Mouse (Mus musculus) left cerebral cortex, adult 11 months (tissue): Measurements from ENCODE around the gene Kctd5.
A peak's percentile ranks its signal among the peaks of the same experiment; 100 is the strongest.

Source experiments
- DNase-seq: peaks from one replicate; pipeline ENCODE4 v3.0.0; 2022; ENCODE audit warnings: low spot score

The Kctd5 gene

GRCm38 (mm10) chr17:24037360-24037759 is 35.9 kb downstream of the Kctd5 start:
- no peak for DNase-seq

DNA sequence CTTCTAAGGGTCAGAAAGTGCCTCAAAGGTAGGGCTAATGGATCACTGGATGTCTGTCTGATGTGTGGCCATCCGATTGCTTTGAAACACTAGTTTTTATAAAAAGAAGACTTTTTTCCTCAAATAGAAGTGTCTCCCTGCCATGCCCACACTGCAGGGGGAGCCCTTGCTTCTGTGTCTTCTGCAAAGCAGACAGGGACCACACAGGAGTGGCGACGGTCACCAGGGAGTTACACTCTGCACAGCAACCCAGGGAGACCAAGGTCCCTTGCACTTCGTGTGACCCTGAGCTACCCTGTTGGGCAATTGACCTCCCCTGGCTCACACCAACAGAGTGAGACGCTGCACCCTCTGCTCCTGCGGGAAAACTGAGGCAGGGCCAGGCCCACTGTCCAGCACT is 36.3 kb downstream of the Kctd5 start:
- DNase-seq: no peak

DNA sequence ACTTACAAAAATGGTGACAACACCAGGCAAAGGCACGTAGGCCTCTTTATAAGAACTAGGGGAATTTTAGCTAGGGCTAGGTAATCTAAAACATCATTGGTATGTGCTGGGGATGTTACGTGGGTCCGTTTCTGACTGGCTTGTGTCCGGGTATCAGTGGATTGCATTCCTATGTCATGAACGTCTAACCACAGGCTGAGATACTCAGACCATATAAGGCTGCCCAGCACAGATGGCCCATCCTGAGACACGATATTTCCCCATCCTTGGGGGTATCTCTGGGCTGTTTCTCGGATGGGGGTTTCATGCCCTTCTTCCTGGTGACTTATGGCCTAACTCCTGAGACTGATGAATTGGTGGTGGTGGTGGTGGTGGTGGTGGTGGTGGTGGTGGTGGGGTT is 38.2 kb downstream of the Kctd5 start:
- no peak for DNase-seq

- no peak for DNase-seq
Measured at GRCm38 (mm10) chr17:24030551-24030950, 42.7 kb downstream of the Kctd5 start.

- no peak for DNase-seq
Measured at GRCm38 (mm10) chr17:24029477-24029876, 43.8 kb downstream of the Kctd5 start.

GRCm38 (mm10) chr17:24021375-24022199 is 51.7 kb downstream of the Kctd5 start:
- no peak for DNase-seq

- DNase-seq: no peak
Measured at GRCm38 (mm10) chr17:24020696-24021095, 52.6 kb downstream of the Kctd5 start.

GRCm38 (mm10) chr17:24015727-24016126 is 57.6 kb downstream of the Kctd5 start:
- DNase-seq: no peak

- no peak for DNase-seq
Measured at GRCm38 (mm10) chr17:24014433-24014965, 58.8 kb downstream of the Kctd5 start.

- DNase-seq: no peak
Measured at GRCm38 (mm10) chr17:24012921-24013320, 60.4 kb downstream of the Kctd5 start.

DNA sequence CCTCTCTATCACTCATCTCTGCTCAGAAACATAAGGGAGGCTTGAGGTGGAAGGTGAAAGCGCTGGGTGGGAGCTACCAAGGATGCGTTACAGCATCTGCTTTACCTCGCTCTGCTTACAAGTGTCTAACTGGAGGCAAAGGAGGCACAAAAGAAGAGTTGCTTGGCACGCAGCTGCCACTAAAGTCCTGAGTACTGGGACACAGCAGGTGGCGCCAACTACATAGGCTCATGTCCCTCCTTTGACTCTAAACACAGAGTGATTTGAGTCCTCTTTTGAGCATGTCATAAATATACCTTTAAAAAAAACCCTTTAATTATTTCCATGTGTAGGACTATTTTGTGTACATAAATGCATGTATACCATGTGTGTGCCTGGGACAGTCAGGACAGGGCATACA is 63.7 kb downstream of the Kctd5 start:
- DNase-seq: no peak

GRCm38 (mm10) chr17:24008105-24008504 is 65.2 kb downstream of the Kctd5 start:
- DNase-seq: no peak

DNA sequence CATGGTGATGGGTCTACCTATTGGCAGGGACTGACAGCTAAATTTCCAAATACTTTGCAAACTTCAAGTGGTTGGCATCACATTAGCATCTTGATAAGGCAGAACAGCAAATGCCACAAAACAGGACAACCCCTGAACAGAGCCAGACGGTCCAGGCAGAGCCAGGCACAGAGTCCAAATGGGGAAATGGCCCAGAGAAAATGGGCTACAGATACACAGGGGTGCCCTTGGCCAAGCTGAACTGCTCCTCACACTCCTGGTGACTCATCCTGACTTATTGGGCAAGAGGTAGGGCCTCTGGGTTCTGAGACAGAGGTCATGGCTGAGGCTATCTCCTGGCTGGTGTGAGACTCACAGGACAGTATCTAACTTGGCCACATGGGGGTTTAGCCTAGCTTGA is 65.9 kb downstream of the Kctd5 start:
- no peak for DNase-seq

DNA sequence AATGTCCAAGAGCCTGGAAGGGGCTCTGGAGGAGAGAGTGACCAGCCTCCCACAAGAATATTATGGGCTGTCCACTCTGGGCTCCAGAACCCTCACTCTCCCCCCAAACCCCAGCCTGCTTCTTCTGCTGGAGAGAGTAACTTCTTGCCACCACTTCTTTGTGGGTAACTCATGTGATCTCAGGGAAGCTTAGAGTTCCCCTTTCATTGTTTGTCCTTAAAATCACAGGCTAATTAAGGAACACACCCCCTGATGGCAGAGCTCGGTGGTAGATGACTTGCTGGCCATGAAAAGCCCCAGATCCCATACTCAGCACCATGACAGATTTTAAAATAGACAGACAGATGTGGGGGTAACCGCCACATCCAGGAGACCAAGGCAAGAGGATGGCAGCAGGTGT is 66.4 kb downstream of the Kctd5 start:
- no peak for DNase-seq

DNA sequence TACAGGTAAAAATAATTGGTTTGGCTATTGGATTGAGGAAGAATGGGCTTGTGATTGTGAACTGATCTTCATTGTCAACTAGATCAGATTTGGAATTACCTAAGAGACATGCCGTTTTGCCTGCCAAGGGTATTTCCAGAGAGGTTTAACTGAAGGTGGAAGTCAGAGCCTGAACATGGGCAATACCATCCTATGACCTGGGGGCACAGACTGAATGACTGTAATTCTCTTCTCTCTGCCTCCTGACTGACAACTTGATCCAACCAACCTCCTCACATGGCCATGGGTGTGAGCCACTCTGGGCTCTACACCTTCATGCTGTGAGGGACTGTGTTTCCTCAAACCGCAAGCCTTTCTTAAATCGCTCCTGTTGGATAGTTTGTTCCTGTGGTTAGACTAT is 68.2 kb downstream of the Kctd5 start:
- no peak for DNase-seq

DNA sequence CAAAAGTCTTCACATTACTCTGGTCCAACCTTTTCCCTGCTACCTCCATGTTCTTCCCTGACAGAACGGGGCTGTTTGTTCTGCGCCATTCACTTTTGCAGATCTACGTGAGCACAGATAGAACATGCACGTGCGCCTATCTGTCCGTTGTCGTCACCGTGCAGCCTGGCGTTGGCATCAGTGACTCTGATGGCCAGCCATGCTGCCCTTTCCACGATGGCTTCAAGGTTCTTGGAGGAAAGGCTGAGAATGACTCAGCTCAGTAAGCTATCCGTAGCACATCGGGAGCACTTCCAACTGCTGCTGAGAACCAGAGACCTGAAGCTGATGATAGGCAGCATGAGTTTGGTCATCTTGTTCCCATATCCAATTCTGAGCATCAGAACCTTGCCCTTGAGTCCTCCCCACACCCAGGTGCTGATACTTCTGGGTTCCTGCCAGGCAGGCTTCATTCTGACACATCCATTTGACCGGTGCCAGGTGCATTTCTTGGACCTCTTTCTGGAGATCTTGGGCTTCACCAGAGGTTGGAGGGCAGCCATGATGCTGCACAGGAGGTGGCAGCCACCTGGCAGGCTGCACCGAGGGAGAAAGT is 69.1 kb downstream of the Kctd5 start:
- no peak for DNase-seq

DNA sequence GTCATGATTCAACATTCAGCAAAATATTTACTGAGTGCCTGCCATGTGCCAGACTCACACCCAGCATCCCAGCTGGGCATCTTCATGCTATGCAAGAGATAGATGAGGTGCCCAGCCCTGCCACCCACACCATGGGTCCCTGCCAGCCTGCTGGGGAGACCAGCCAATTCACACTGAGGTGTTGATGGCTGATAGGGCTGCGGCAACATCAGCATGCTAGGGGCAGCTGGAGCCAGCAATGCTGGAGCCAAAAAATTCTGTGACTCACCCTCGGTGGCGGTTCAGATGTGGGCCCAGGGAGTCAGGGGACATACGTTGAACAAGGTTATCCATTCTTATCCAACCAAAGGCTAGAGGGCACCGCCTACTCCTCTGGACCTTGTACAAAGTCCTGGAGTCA is 72.9 kb downstream of the Kctd5 start:
- DNase-seq: peak; percentile 66

GRCm38 (mm10) chr17:23998383-23998782 is 74.9 kb downstream of the Kctd5 start:
- DNase-seq: no peak

- DNase-seq: no peak
Measured at GRCm38 (mm10) chr17:23997901-23998300, 75.4 kb downstream of the Kctd5 start, which contains the start of gene Prss22. Prss22 (minus strand) TSS chr17:23998100.
